Mouse (Mus musculus) testis, adult 2 months (tissue): ENCODE measurements around the gene Oard1.

Source experiments
- CTCF ChIP-seq: fragments of 200-500 bp; IDR thresholded peaks from 2 replicates; pipeline ENCODE4 v1.5.1; 2012; ENCODE audit warnings: low read depth, mild to moderate bottlenecking, inconsistent platforms, low read length, moderate library complexity; ENCODE audit not compliant: control insufficient read depth, insufficient read depth, insufficient replicate concordance
- POLR2A ChIP-seq: fragments of 200-500 bp; IDR thresholded peaks from 2 replicates; pipeline ENCODE4 v1.6.1; 2012; ENCODE audit warnings: low read depth, mild to moderate bottlenecking, inconsistent platforms, low read length, moderate library complexity; ENCODE audit not compliant: control insufficient read depth

DNA sequence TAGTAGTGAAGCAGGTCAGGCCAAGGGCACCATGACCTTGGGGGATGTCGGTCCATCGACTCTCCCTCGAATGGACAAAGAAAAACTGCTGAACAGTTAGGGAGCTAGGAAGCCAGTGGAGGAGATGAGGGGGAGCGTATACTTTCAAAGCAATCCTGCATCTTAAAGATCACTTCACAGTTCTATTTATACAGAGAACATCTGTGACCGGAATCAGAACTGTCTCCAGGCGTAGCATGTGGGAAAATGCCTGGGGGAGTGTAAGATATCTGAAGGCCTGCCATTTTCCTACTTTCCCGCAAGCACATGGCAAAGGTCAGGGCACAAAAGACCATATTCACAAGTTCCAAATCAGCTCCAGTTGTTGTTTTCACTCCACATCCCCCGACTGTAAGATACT is 36.8 kb upstream of the Oard1 start:
- TF ChIP-seq CTCF, result no peak
- no peak for TF ChIP-seq POLR2A
